Mouse (Mus musculus) kidney, postnatal 36 days (tissue): ENCODE measurements around the gene Sf3b1.

Source experiments
- DNase-seq, 2 experiments: peaks; one replicate each; pipeline ENCODE4 v3.0.0; 2021 to 2022; ENCODE audit warnings: mixed read lengths in 2 of 2

Sf3b1 gene

DNA sequence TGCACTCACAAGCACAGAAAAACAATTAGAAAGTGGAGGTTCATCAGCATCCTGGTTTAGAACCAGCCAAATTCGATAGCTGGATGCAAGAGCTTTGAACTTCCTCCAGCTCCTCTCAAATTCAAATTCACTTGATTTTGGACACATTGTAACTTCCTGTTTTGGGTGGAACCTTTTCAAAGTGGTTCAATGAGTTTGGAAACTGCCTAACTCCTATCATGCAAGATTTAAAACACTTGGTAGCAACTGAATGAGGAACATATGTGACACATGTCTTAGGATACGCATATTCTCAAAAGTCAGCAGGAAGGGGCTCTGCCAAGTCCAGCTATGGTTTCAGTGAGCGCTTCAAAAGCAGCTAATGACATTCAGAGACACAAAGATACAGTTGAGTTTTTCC lies 82.6 kb downstream of the Sf3b1 start:
- DNase-seq: no peak

- no peak for DNase-seq
These were observed 91.8 kb downstream of the Sf3b1 start for GRCm38 (mm10) chr1:54935466-54935865.
